Mouse (Mus musculus): Measurements from ENCODE around the gene Ccdc8.

- TF ChIP-seq CTCF (IDR thresholded peaks at IDR 0.05; ENCODE audit: control insufficient read depth, insufficient read depth, insufficient read length) = no peak
- TF ChIP-seq MAX (IDR thresholded peaks at IDR 0.05) = no peak
- TF ChIP-seq USF1 (IDR thresholded peaks at IDR 0.05; ENCODE audit: low read depth) = no peak
- no peak for TF ChIP-seq CEBPB (IDR thresholded peaks at IDR 0.05; ENCODE audit: low read depth)
- TF ChIP-seq MYOG (IDR thresholded peaks at IDR 0.05; ENCODE audit: control insufficient read depth, extremely low read depth, insufficient read length) = no peak
- TF ChIP-seq MYOD1 (IDR thresholded peaks at IDR 0.05; ENCODE audit: control insufficient read depth, insufficient read length, low read depth) = no peak
These were observed 10.9 kb downstream of the Ccdc8 start for GRCm38 (mm10) chr7:17003230-17003960.
